In genomic region chr10:3973589-3974070, GRCm38 (mm10) we compare ENCODE assay signal across 8 mouse cellular contexts. TPM values are rescaled to one million over a fixed set of nuclear protein-coding genes. Genes with fewer than 3 reads are reported as not detected.
DNase-seq lines count a peak whose midpoint lies in the region; ATAC-seq and TF ChIP-seq lines count a peak whose summit lies in the region.

No protein-coding gene starts in this region.

- H3K79me2 ChIP-seq in C2C12 (ENCODE audit: control insufficient read depth, insufficient read depth), result peaks cover 48% of the 10 kb centered on the region
- peaks cover 38% of the 10 kb centered on the region for H3K79me2 ChIP-seq in myocyte (ENCODE audit: control insufficient read depth, insufficient read depth)

- H3K9ac ChIP-seq in heart, embryonic 11.5 days (ENCODE audit: low read depth, low read length), result peak overlapping the region; percentile 83
- H3K9ac ChIP-seq in kidney, embryonic 15.5 days, result peak overlapping the region; percentile 68
- H3K9ac ChIP-seq in liver, embryonic 11.5 days (ENCODE audit: low read depth, low read length), result peak overlapping the region; percentile 98

- H3K27me3 ChIP-seq in C2C12 (ENCODE audit: control insufficient read depth, insufficient read depth, insufficient read length), result no peaks in the 10 kb centered on the region
- H3K27me3 ChIP-seq in heart, embryonic 11.5 days (ENCODE audit: control insufficient read depth, insufficient read depth, low read length), result no peaks in the 10 kb centered on the region
- H3K27me3 ChIP-seq in kidney, embryonic 15.5 days, result no peaks in the 10 kb centered on the region
- no peaks in the 10 kb centered on the region for H3K27me3 ChIP-seq in liver, embryonic 11.5 days (replicated peaks; ENCODE audit: control insufficient read depth, insufficient read depth, low read length)
- H3K27me3 ChIP-seq in myocyte (ENCODE audit: control insufficient read depth, insufficient read depth, insufficient read length), result no peaks in the 10 kb centered on the region

- H3K4me3 ChIP-seq in C2C12 (ENCODE audit: insufficient read depth, poor library complexity, severe bottlenecking), result peak overlapping the region; percentile 86
- H3K4me3 ChIP-seq in heart, embryonic 11.5 days (ENCODE audit: low read depth, low read length), result peak overlapping the region; percentile 64
- peak overlapping the region; percentile 59 for H3K4me3 ChIP-seq in kidney, embryonic 15.5 days (replicated peaks)
- H3K4me3 ChIP-seq in liver, embryonic 11.5 days (ENCODE audit: low read depth, low read length), result peak overlapping the region; percentile 88
- peak overlapping the region; percentile 89 for H3K4me3 ChIP-seq in myocyte

- TF ChIP-seq CTCF in C2C12 (IDR thresholded peaks at IDR 0.05; ENCODE audit: control insufficient read depth, insufficient read depth, insufficient read length), result no peak

- no peaks in the 10 kb centered on the region for H3K9me3 ChIP-seq in heart, embryonic 11.5 days (replicated peaks; ENCODE audit: control insufficient read depth, low read length)
- no peaks in the 10 kb centered on the region for H3K9me3 ChIP-seq in kidney, embryonic 15.5 days (replicated peaks)
- H3K9me3 ChIP-seq in liver, embryonic 11.5 days (ENCODE audit: control insufficient read depth, low read length), result no peaks in the 10 kb centered on the region

- H3K4me1 ChIP-seq in heart, embryonic 11.5 days (ENCODE audit: control insufficient read depth, insufficient read depth, low read length), result peaks cover 14% of the 10 kb centered on the region; the same call in 1 of the 2 replicates
- peaks cover 51% of the 10 kb centered on the region for H3K4me1 ChIP-seq in kidney, embryonic 15.5 days
- peaks cover 34% of the 10 kb centered on the region for H3K4me1 ChIP-seq in liver, embryonic 11.5 days (replicated peaks; ENCODE audit: control insufficient read depth, insufficient read depth, low read length)

- peak overlapping the region; percentile 84 for H3K4me2 ChIP-seq in heart, embryonic 11.5 days
- H3K4me2 ChIP-seq in kidney, embryonic 15.5 days, result peak overlapping the region; percentile 73
- peak overlapping the region; percentile 82 for H3K4me2 ChIP-seq in liver, embryonic 11.5 days
- peak overlapping the region; percentile 90 for H3K4me2 ChIP-seq in myocyte (ENCODE audit: low read depth)

- H3K36me3 ChIP-seq in C2C12 (ENCODE audit: control insufficient read depth, insufficient read depth), result peaks cover 15% of the 10 kb centered on the region
- no peaks in the 10 kb centered on the region for H3K36me3 ChIP-seq in heart, embryonic 11.5 days (ENCODE audit: control insufficient read depth, insufficient read depth, low read length)
- peaks cover 2% of the 10 kb centered on the region; the same call in 1 of the 2 replicates for H3K36me3 ChIP-seq in kidney, embryonic 15.5 days
- peaks cover 9% of the 10 kb centered on the region; the same call in 1 of the 2 replicates for H3K36me3 ChIP-seq in liver, embryonic 11.5 days (ENCODE audit: control insufficient read depth, insufficient read depth, low read length)
- H3K36me3 ChIP-seq in myocyte (ENCODE audit: control insufficient read depth, insufficient read depth), result peaks cover 4% of the 10 kb centered on the region

- under 1% methylated on average over 39 of the region's 39 CpGs for WGBS in heart, embryonic 11.5 days (ENCODE audit: insufficient replicate concordance)
- WGBS in kidney, embryonic 15.5 days, result 0% methylated on average over 33 of the region's 39 CpGs
- WGBS in liver, embryonic 11.5 days, result under 1% methylated on average over 39 of the region's 39 CpGs

- peaks cover 40% of the 10 kb centered on the region for H3K79me3 ChIP-seq in C2C12 (ENCODE audit: low read depth)

- H3K27ac ChIP-seq in heart, embryonic 11.5 days (ENCODE audit: low read depth, low read length), result peak overlapping the region; percentile 95
- H3K27ac ChIP-seq in kidney, embryonic 15.5 days, result peak overlapping the region; percentile 93
- H3K27ac ChIP-seq in liver, embryonic 11.5 days (ENCODE audit: low read depth, low read length), result peak overlapping the region; percentile 99

- peak; percentile 82 for TF ChIP-seq POLR2A in myocyte (IDR thresholded peaks at IDR 0.05; ENCODE audit: insufficient read length, low read depth)

- ATAC-seq in erythroblast, adult 5-6 weeks (replicated peaks; ENCODE audit: low FRiP score, poor library complexity, severe bottlenecking), result peak; percentile 83
- peak; percentile 90 for ATAC-seq in heart, embryonic 11.5 days (replicated peaks; ENCODE audit: insufficient number of reproducible peaks, low FRiP score, low TSS enrichment)
- peak; percentile 93 for ATAC-seq in kidney, embryonic 15.5 days (replicated peaks; ENCODE audit: low FRiP score)
- ATAC-seq in liver, embryonic 11.5 days (replicated peaks; ENCODE audit: low FRiP score), result peak; percentile 89

- DNase-seq in brain, adult 2 months (ENCODE audit: low read depth, low spot score), result peak; percentile 94
- peak; percentile 91 for DNase-seq in liver, embryonic 11.5 days (ENCODE audit: low spot score)
- peak; percentile 88 to 93 for DNase-seq in spleen, postnatal 4 days (ENCODE audit: low spot score in 2 of 2)

- H3ac ChIP-seq in C2C12 (ENCODE audit: control insufficient read depth, insufficient read length, low read depth) (peak overlapping the region; percentile 97), myocyte (ENCODE audit: control insufficient read depth, insufficient read length) (peak overlapping the region; percentile 79)

TF ChIP-seq in C2C12, 6 proteins besides CTCF, POLR2A, EP300 and RAD21:
- no peak for TF ChIP-seq MYOD1 (IDR thresholded peaks at IDR 0.05; ENCODE audit: control insufficient read depth, insufficient read length, low read depth)
- TF ChIP-seq CEBPB (IDR thresholded peaks at IDR 0.05; ENCODE audit: low read depth), result peak; percentile 86
- peak; percentile 2 for TF ChIP-seq USF1 (IDR thresholded peaks at IDR 0.05; ENCODE audit: low read depth)
- TF ChIP-seq MAX (IDR thresholded peaks at IDR 0.05), result peak; percentile 95

TF ChIP-seq in myocyte, 11 proteins besides CTCF, POLR2A, EP300 and RAD21:
- no peak for TF ChIP-seq TCF12 (IDR thresholded peaks at IDR 0.05; ENCODE audit: insufficient read depth, poor library complexity, severe bottlenecking)
- TF ChIP-seq MAX (IDR thresholded peaks at IDR 0.05; ENCODE audit: low read depth), result peak; percentile 87
- peak; percentile 87 for TF ChIP-seq CEBPB (IDR thresholded peaks at IDR 0.05; ENCODE audit: insufficient read depth, poor library complexity, severe bottlenecking)
- TF ChIP-seq POLR2AphosphoS2 (IDR thresholded peaks at IDR 0.05; ENCODE audit: insufficient read length, low read depth), result peak; percentile 91
- no peak for TF ChIP-seq TCF3 (IDR thresholded peaks at IDR 0.05; ENCODE audit: insufficient read length, low read depth)
- TF ChIP-seq E2F4 (IDR thresholded peaks at IDR 0.05; ENCODE audit: insufficient read depth), result peak; percentile 39

RNA-seq across cellular contexts. Expression of gene Mthfd1l, which starts 0.7 kb away (rescaled TPM):
- 43.6 TPM for polyA plus RNA-seq in C2C12 (2012; fragmentation: generic; extraction: Trizol)
- 5.9 and 9.6 TPM in 2 replicates for total RNA-seq in erythroblast, adult 5-6 weeks (2015; ENCODE audit: low replicate concordance)
- 26.9 and 32.3 TPM in 2 replicates for total RNA-seq in erythroblast, adult 5-6 weeks (2017; ENCODE audit: low replicate concordance)
- 17.8 and 18.0 TPM in 2 replicates for polyA plus RNA-seq in heart, embryonic 11.5 days (2014; fragmentation: Nextera tagmentation; extraction: Ambion mirVana)
- polyA plus RNA-seq in kidney, embryonic 15.5 days (2015; fragmentation: Nextera tagmentation; extraction: Ambion mirVana), result 17.1 and 18.4 TPM in 2 replicates
- polyA plus RNA-seq in liver, embryonic 11.5 days (2014; fragmentation: Nextera tagmentation; extraction: Ambion mirVana), result 50.9 and 55.8 TPM in 2 replicates
- 45.9 TPM for polyA plus RNA-seq in myocyte (2012; fragmentation: generic; extraction: Trizol)

Comparison
In these comparisons a context has a peak if more than half of its experiments do, and no peak if none do; other contexts are left out.
1. Peak in every context shown above with its lines: DNase-seq, ATAC-seq, H3K4me3 ChIP-seq and H3K27ac ChIP-seq.